Mouse (Mus musculus) heart, embryonic 11.5 days (tissue): Measurements from ENCODE around the gene 5730522E02Rik. TPM values are rescaled to one million over a fixed set of nuclear protein-coding genes. Genes with fewer than 3 reads are reported as not detected.
A peak's percentile ranks its signal among the peaks of the same experiment; 100 is the strongest.

Experiments
- ATAC-seq: fragments of 200-750 bp; cut with Nextera tagmentation; replicated peaks from 2 replicates; pipeline ENCODE4 v1.8.0; 2017; ENCODE audit warnings: moderate library complexity; ENCODE audit not compliant: insufficient number of reproducible peaks, low FRiP score, low TSS enrichment
- H3K27ac ChIP-seq: fragments of 300-500 bp; sonication (generic); 2 replicates; pipeline ENCODE4 v1.5.1; 2014; ENCODE audit warnings: mild to moderate bottlenecking, low read depth, low read length
- H3K27me3 ChIP-seq: fragments of 300-500 bp; sonication (generic); 2 replicates; pipeline ENCODE4 v1.6.1; 2014; ENCODE audit warnings: mild to moderate bottlenecking, low read length, mixed read lengths; ENCODE audit not compliant: control insufficient read depth, insufficient read depth
- H3K36me3 ChIP-seq: fragments of 300-500 bp; sonication (generic); 2 replicates; pipeline ENCODE4 v1.6.1; 2014; ENCODE audit warnings: mild to moderate bottlenecking, low read length, moderate library complexity, mixed read lengths; ENCODE audit not compliant: control insufficient read depth, insufficient read depth
- H3K4me1 ChIP-seq: fragments of 300-500 bp; sonication (generic); 2 replicates; pipeline ENCODE4 v1.6.1; 2014; ENCODE audit warnings: low read length; ENCODE audit not compliant: control insufficient read depth, insufficient read depth
- H3K4me2 ChIP-seq: fragments of 300-500 bp; sonication (generic); 2 replicates; pipeline ENCODE4 v1.6.1; 2014; ENCODE audit warnings: mild to moderate bottlenecking, moderate library complexity
- H3K4me3 ChIP-seq: fragments of 300-500 bp; sonication (generic); 2 replicates; pipeline ENCODE4 v1.5.1; 2014; ENCODE audit warnings: low read depth, low read length
- H3K9ac ChIP-seq: fragments of 300-500 bp; sonication (generic); 2 replicates; pipeline ENCODE4 v1.6.1; 2014; ENCODE audit warnings: mild to moderate bottlenecking, low read depth, low read length, moderate library complexity
- H3K9me3 ChIP-seq: fragments of 300-500 bp; sonication (generic); replicated peaks from 2 replicates; pipeline ENCODE4 v1.6.1; 2016; ENCODE audit warnings: low read length; ENCODE audit not compliant: control insufficient read depth
- WGBS: fragments of 180-500 bp; shearing (Covaris S2); extraction: QIAGEN DNeasy Blood & Tissue Kit; methylation state at CpG from one replicate; pipeline ENCODE4 v1.1.7; 2014; ENCODE audit not compliant: insufficient replicate concordance; 5-methylcytosine and 5-hydroxymethylcytosine counted together
- polyA plus RNA-seq: library from polyadenylated mRNA; unstranded; fragments of >200 nt; fragmentation: Nextera tagmentation; extraction: Ambion mirVana; gene quantifications from 2 replicates; pipeline ENCODE4 v1.2.1, GENCODE M21; 2014

The 5730522E02Rik gene
- polyA plus RNA-seq, 1 experiment from 2014 or later = 1.3 TPM

DNA sequence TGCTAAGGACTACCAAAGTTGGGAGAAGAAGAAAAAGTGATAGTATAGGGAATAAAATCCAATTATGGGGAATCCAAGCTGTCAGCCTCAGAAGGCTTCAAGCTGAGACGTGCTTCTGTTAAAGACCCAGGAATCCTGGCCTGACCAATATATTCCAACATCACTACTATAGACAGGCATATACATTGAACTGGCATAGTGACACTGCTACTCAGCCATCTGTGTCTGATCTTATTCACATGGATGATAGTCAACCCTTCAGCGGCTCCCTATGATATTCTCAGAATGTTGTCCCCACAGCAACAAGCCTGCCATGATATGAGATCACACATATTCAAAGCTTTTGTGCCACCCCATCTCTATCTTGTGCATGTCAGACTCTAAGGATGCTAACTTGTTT lies 284.3 kb downstream of the 5730522E02Rik start:
- Histone ChIP-seq H3K9me3 (no peaks in the 10 kb centered on the region), H3K36me3 (no peaks in the 10 kb centered on the region), H3K4me3 (no peak overlapping the region), H3K4me1 (no peaks in the 10 kb centered on the region), H3K9ac (no peak overlapping the region), H3K27me3 (no peaks in the 10 kb centered on the region), H3K27ac (no peak overlapping the region), H3K4me2 (no peak overlapping the region)
- 77% methylated on average over 2 of the region's 2 CpGs for WGBS
- ATAC-seq = no peak

DNA sequence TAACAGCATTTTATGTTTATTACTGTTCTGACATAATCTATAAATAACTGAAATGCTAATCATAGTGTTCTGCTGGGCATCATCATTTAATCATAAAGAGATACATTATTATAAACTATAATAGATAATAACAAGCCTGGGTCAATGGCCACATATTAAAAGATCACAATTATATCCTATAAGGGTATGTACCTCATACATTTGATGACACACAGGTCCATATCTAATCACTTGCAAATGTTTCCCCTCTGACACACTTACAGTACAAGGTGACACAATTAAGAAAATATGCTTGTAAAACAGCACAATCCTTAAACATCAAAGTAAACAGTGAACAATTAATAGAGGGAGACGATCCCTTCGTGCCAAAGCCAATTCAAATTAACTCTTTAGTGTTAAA lies 308.2 kb downstream of the 5730522E02Rik start:
- H3K9ac ChIP-seq = no peak overlapping the region
- H3K27me3 ChIP-seq = no peaks in the 10 kb centered on the region
- H3K27ac ChIP-seq = no peak overlapping the region
- H3K4me2 ChIP-seq = no peak overlapping the region
- no peaks in the 10 kb centered on the region for H3K4me1 ChIP-seq
- H3K9me3 ChIP-seq = no peaks in the 10 kb centered on the region
- no peaks in the 10 kb centered on the region for H3K36me3 ChIP-seq
- 61% methylated on average over 2 of the region's 2 CpGs for WGBS
- ATAC-seq = no peak
- H3K4me3 ChIP-seq = no peak overlapping the region

DNA sequence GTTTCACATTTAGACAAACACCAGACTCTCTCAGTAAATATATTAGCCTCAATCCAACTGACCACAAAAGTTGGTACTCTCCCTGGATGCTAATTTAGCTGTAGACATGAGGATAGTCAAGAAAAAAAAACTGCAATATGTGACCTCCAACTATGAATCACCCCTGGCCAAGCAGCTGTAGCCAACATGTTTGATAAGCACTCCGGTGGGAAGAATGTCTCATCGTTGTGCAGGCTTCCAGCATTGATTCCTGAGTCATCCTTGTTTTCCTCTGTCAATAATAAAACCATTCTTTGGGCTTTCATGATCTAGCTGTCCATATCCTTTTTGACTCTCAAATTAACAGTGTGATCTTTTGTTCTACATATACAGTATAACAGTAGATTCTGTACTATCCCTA lies 308.9 kb downstream of the 5730522E02Rik start:
- Histone ChIP-seq H3K9ac (no peak overlapping the region), H3K4me2 (no peak overlapping the region), H3K36me3 (no peaks in the 10 kb centered on the region), H3K27me3 (no peaks in the 10 kb centered on the region), H3K9me3 (no peaks in the 10 kb centered on the region), H3K4me3 (no peak overlapping the region), H3K27ac (no peak overlapping the region), H3K4me1 (no peaks in the 10 kb centered on the region)
- WGBS = 44% methylated on average over 2 of the region's 2 CpGs
- no peak for ATAC-seq

GRCm38 (mm10) chr11:25893906-25894305 lies 316.7 kb downstream of the 5730522E02Rik start:
- whole genome bisulfite sequencing = 74% methylated on average over 3 of the region's 3 CpGs
- Histone ChIP-seq H3K9me3 (no peaks in the 10 kb centered on the region), H3K4me3 (no peak overlapping the region), H3K36me3 (no peaks in the 10 kb centered on the region), H3K27me3 (no peaks in the 10 kb centered on the region), H3K4me1 (no peaks in the 10 kb centered on the region), H3K4me2 (no peak overlapping the region), H3K27ac (no peak overlapping the region), H3K9ac (no peak overlapping the region)
- no peak for ATAC-seq

GRCm38 (mm10) chr11:25872983-25873382 lies 337.6 kb downstream of the 5730522E02Rik start:
- no peaks in the 10 kb centered on the region for H3K27me3 ChIP-seq
- ATAC-seq = no peak
- no peaks in the 10 kb centered on the region for H3K36me3 ChIP-seq
- no peaks in the 10 kb centered on the region for H3K4me1 ChIP-seq
- H3K4me2 ChIP-seq = no peak overlapping the region
- H3K27ac ChIP-seq = no peak overlapping the region
- H3K4me3 ChIP-seq = no peak overlapping the region
- H3K9ac ChIP-seq = no peak overlapping the region
- no peaks in the 10 kb centered on the region for H3K9me3 ChIP-seq

DNA sequence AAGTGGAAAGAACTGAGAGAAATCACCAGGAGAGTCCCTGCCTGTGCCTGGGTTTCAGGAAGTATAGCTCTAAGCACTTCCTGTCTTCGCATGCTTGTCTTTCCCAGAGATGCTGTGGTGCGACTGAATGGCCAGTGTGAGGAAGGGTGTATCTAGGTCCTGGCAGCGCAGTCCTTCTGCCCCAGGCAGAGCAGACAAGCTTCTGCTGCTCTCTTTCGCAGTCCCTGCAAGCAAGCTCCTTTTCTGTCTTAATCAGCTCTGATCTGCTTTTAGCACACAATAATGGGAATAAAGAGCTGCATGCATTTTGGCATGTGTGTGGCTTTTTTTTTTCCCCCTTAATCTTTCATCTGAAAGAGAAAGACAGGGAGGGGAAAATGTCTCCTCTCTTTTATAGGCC lies 338.2 kb downstream of the 5730522E02Rik start:
- Histone ChIP-seq H3K4me3 (no peak overlapping the region), H3K9me3 (no peaks in the 10 kb centered on the region), H3K27me3 (no peaks in the 10 kb centered on the region), H3K36me3 (no peaks in the 10 kb centered on the region), H3K4me2 (no peak overlapping the region), H3K4me1 (no peaks in the 10 kb centered on the region), H3K27ac (no peak overlapping the region), H3K9ac (no peak overlapping the region)
- ATAC-seq = no peak
- WGBS = 43% methylated on average over 4 of the region's 4 CpGs

DNA sequence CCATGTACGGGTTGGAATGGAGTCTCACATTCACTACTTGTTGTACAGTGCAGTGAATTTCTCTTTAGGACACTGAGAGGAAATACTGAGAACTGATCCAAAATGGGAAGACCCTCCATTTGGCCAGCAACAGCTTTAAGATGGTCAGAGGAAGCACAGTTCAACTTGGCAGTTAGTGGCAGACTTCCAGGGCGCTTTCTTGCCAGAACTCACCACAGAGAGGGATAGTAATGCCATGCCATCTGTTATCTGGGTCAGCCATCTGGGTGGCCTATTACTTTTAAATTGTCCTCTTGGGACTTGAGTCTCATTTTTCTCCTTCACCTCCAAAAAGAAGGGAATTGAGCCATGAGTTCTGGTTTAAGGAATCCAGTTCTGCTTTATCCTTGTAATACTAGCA lies 344.3 kb downstream of the 5730522E02Rik start:
- H3K27me3 ChIP-seq = no peaks in the 10 kb centered on the region
- no peaks in the 10 kb centered on the region for H3K4me1 ChIP-seq
- no peak overlapping the region for H3K4me2 ChIP-seq
- no peaks in the 10 kb centered on the region for H3K9me3 ChIP-seq
- H3K4me3 ChIP-seq = no peak overlapping the region
- WGBS = 78% methylated on average over 2 of the region's 2 CpGs
- H3K9ac ChIP-seq = no peak overlapping the region
- H3K36me3 ChIP-seq = no peaks in the 10 kb centered on the region
- no peak overlapping the region for H3K27ac ChIP-seq
- ATAC-seq = no peak

DNA sequence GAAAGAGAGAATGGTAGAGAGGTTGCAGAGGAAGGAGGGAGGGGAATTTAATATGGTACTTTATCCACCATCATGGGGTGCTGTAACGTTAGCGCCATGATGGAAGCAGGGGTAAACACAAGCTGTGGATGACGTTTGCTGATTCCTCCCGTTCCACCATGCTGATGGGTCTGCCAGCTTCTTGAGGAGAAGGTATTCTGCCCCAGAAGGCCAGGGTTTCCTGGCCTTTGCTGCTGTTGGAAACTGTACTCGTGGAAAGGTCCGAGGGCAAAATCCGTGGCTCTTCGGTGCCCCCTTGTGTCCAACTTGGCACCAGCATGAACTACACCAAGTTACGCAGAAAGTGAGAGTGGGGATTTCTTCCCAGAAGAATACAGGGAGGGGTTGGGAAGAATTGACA lies 347.9 kb downstream of the 5730522E02Rik start:
- H3K9me3 ChIP-seq = no peaks in the 10 kb centered on the region
- no peak overlapping the region for H3K9ac ChIP-seq
- H3K4me3 ChIP-seq = peak overlapping the region; percentile 8; the same call in 1 of the 2 replicates
- no peaks in the 10 kb centered on the region for H3K36me3 ChIP-seq
- ATAC-seq = no peak
- H3K27ac ChIP-seq = no peak overlapping the region
- 11% methylated on average over 9 of the region's 9 CpGs for WGBS
- H3K27me3 ChIP-seq = no peaks in the 10 kb centered on the region
- H3K4me2 ChIP-seq = peak overlapping the region; percentile 43; the same call in 1 of the 2 replicates
- H3K4me1 ChIP-seq = no peaks in the 10 kb centered on the region

DNA sequence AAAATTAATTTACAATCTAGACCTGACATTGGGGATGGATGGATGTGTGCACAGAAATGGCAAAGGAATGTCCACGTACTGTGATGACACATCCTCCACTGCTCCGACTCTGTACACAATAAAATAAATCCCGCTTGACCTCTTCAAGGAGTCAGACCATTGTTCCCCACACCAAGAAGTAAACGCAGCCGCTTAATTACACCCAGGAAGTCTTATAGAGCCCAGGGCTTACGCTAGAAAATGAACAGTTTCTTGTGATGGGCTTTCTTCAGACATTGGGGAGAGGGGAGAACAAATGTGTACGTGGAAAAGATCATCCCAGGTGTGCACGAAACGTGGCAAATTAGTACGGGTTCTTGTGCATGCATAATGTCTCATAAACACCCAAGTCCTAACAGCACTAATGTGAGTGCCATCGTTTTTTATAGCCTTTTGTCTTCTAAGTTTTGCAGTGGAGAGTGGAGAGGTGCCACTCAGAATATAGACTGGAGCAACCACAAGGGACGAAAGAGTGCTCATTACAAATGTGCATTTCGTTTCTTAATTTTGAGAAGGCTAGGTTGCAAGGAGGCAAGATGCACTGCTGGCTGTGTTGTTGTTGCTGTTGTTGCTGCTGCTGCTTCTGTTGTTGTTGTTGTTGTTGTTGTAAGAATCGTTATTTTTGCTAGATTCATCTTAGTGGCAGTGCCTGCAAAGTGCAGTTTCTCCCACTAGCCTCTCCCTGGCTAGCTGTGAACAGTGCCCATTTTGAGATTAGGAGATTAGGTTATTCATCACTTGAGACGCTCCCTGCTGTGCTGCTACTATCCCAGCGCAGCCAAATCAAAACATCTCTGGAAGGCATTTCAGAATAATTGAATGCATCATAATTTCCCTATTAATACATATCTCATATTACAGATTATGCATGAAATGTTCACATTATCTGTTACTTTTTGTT lies 353.7 kb downstream of the 5730522E02Rik start:
- Histone ChIP-seq H3K27ac (no peak overlapping the region), H3K9me3 (no peaks in the 10 kb centered on the region), H3K9ac (no peak overlapping the region), H3K4me3 (no peak overlapping the region), H3K4me1 (no peaks in the 10 kb centered on the region), H3K36me3 (no peaks in the 10 kb centered on the region), H3K4me2 (no peak overlapping the region), H3K27me3 (no peaks in the 10 kb centered on the region)
- ATAC-seq = no peak
- WGBS = 66% methylated on average over 16 of the region's 16 CpGs
